Mouse (Mus musculus) testis, adult 2 months (tissue): ENCODE measurements around the gene Adamts4. TPM values are rescaled to one million over a fixed set of nuclear protein-coding genes. Genes with fewer than 3 reads are reported as not detected.

Experiments used
- H3K27ac ChIP-seq: fragments of 200-500 bp; 2 replicates; pipeline ENCODE4 v1.5.1; 2012; ENCODE audit warnings: low read depth, low read length; ENCODE audit not compliant: control insufficient read depth, insufficient read depth
- H3K27me3 ChIP-seq: fragments of 200-500 bp; 2 replicates; pipeline ENCODE4 v1.6.1; 2012; ENCODE audit warnings: mild to moderate bottlenecking, low read length, moderate library complexity; ENCODE audit not compliant: control insufficient read depth, insufficient read depth
- H3K36me3 ChIP-seq: fragments of 200-500 bp; 2 replicates; pipeline ENCODE4 v1.6.1; 2012; ENCODE audit warnings: mild to moderate bottlenecking, low read length; ENCODE audit not compliant: control insufficient read depth, insufficient read depth
- H3K4me1 ChIP-seq: fragments of 200-500 bp; 2 replicates; pipeline ENCODE4 v1.6.1; 2012; ENCODE audit warnings: low read length; ENCODE audit not compliant: control insufficient read depth, insufficient read depth
- H3K4me3 ChIP-seq: fragments of 200-500 bp; 2 replicates; pipeline ENCODE4 v1.5.1; 2012; ENCODE audit warnings: low read depth, mild to moderate bottlenecking, low read length, moderate library complexity, mixed read lengths; ENCODE audit not compliant: control insufficient read depth
- CTCF ChIP-seq: fragments of 200-500 bp; IDR thresholded peaks from 2 replicates; pipeline ENCODE4 v1.5.1; 2012; ENCODE audit warnings: low read depth, mild to moderate bottlenecking, inconsistent platforms, low read length, moderate library complexity; ENCODE audit not compliant: control insufficient read depth, insufficient read depth, insufficient replicate concordance
- POLR2A ChIP-seq: fragments of 200-500 bp; IDR thresholded peaks from 2 replicates; pipeline ENCODE4 v1.6.1; 2012; ENCODE audit warnings: low read depth, mild to moderate bottlenecking, inconsistent platforms, low read length, moderate library complexity; ENCODE audit not compliant: control insufficient read depth
- polyA plus RNA-seq: library from polyadenylated mRNA; depleted of rRNA; stranded (reverse); fragments of >200 nt; gene quantifications from 2 replicates; pipeline ENCODE4 v1.2.3, GENCODE M21; 2012

The Adamts4 gene
- polyA plus RNA-seq, 1 experiment: 0.52 TPM

- Histone ChIP-seq H3K27me3 (no peaks in the 10 kb centered on the region), H3K36me3 (no peaks in the 10 kb centered on the region), H3K4me1 (no peaks in the 10 kb centered on the region), H3K27ac (no peak within 1 kb of the TSS), H3K4me3 (no peak within 1 kb of the TSS)
- TF ChIP-seq POLR2A (no peak), CTCF (no peak)
These were observed 36.3 kb upstream of the Adamts4 start, which contains the start of gene Nr1i3 for GRCm38 (mm10) chr1:171213801-171214496. Gene Nr1i3 (plus strand): TSS chr1:171213970.

GRCm38 (mm10) chr1:171216241-171216955 lies 33.8 kb upstream of the Adamts4 start:
- no peak overlapping the region for H3K27ac ChIP-seq
- no peaks in the 10 kb centered on the region for H3K36me3 ChIP-seq
- no peak overlapping the region for H3K4me3 ChIP-seq
- no peaks in the 10 kb centered on the region for H3K27me3 ChIP-seq
- H3K4me1 ChIP-seq: peaks cover 5% of the 10 kb centered on the region
- no peak for TF ChIP-seq POLR2A
- TF ChIP-seq CTCF: no peak

GRCm38 (mm10) chr1:171220871-171221270 lies 29.4 kb upstream of the Adamts4 start:
- Histone ChIP-seq H3K36me3 (no peaks in the 10 kb centered on the region), H3K27ac (no peak overlapping the region), H3K4me1 (peaks cover 11% of the 10 kb centered on the region), H3K4me3 (no peak overlapping the region), H3K27me3 (no peaks in the 10 kb centered on the region)
- TF ChIP-seq CTCF (peak; percentile 81; the same call in 1 of the 2 replicates), POLR2A (no peak)

GRCm38 (mm10) chr1:171221281-171222193 lies 28.7 kb upstream of the Adamts4 start:
- Histone ChIP-seq H3K27ac (no peak overlapping the region), H3K36me3 (no peaks in the 10 kb centered on the region), H3K4me3 (peak overlapping the region; percentile 85), H3K27me3 (no peaks in the 10 kb centered on the region), H3K4me1 (peaks cover 11% of the 10 kb centered on the region)
- TF ChIP-seq CTCF (no peak), POLR2A (no peak)

- no peaks in the 10 kb centered on the region for H3K36me3 ChIP-seq
- peak within 1 kb of the TSS; percentile 63 for H3K27ac ChIP-seq
- peaks cover 11% of the 10 kb centered on the region for H3K4me1 ChIP-seq
- H3K27me3 ChIP-seq: no peaks in the 10 kb centered on the region
- H3K4me3 ChIP-seq: peak within 1 kb of the TSS; percentile 85
- TF ChIP-seq POLR2A: peak; percentile 50
- TF ChIP-seq CTCF: no peak
These were observed 27.7 kb upstream of the Adamts4 start, which contains the start of gene Tomm40l for GRCm38 (mm10) chr1:171222238-171223155. Gene Tomm40l (minus strand): TSS chr1:171222514.

- H3K27me3 ChIP-seq: no peaks in the 10 kb centered on the region
- H3K4me1 ChIP-seq: peaks cover 11% of the 10 kb centered on the region
- H3K4me3 ChIP-seq: no peak overlapping the region
- peak overlapping the region; percentile 55 for H3K27ac ChIP-seq
- no peak for TF ChIP-seq CTCF
- no peak for TF ChIP-seq POLR2A
- no peaks in the 10 kb centered on the region for H3K36me3 ChIP-seq
These were observed 27.1 kb upstream of the Adamts4 start for GRCm38 (mm10) chr1:171223168-171223567.
